Mouse (Mus musculus) embryonic facial prominence, embryonic 11.5 days (tissue): ENCODE results near the gene Sim1. TPM values are rescaled to one million over a fixed set of nuclear protein-coding genes. Genes with fewer than 3 reads are reported as not detected.

Experiments
- ATAC-seq: fragments of 200-750 bp; cut with Nextera tagmentation; replicated peaks from 2 replicates; pipeline ENCODE4 v1.8.0; 2017; ENCODE audit warnings: low read depth; ENCODE audit not compliant: insufficient number of reproducible peaks, low FRiP score, low TSS enrichment
- DNase-seq: peaks from one replicate; pipeline ENCODE4 v3.0.0-alpha.2; 2015; ENCODE audit warnings: low spot score
- H3K27ac ChIP-seq: fragments of 300-500 bp; sonication (generic); replicated peaks from 2 replicates; pipeline ENCODE4 v1.5.1; 2014; ENCODE audit warnings: mild to moderate bottlenecking, low read depth, low read length, control low read depth
- H3K27me3 ChIP-seq: fragments of 300-500 bp; sonication (generic); 2 replicates; pipeline ENCODE4 v1.6.1; 2014; ENCODE audit warnings: mild to moderate bottlenecking, low read length, moderate library complexity, mixed read lengths; ENCODE audit not compliant: control insufficient read depth, insufficient read depth
- H3K36me3 ChIP-seq: fragments of 300-500 bp; sonication (generic); replicated peaks from 2 replicates; pipeline ENCODE4 v1.6.1; 2014; ENCODE audit warnings: low read depth, mild to moderate bottlenecking, low read length, moderate library complexity, mixed read lengths; ENCODE audit not compliant: control insufficient read depth, insufficient read depth
- H3K4me1 ChIP-seq: fragments of 300-500 bp; sonication (generic); 2 replicates; pipeline ENCODE4 v1.6.1; 2014; ENCODE audit warnings: low read length, mixed read lengths; ENCODE audit not compliant: control insufficient read depth, insufficient read depth
- H3K4me2 ChIP-seq: fragments of 300-500 bp; sonication (generic); 2 replicates; pipeline ENCODE4 v1.6.1; 2014; ENCODE audit warnings: low read depth, mild to moderate bottlenecking, control low read depth, low read length, moderate library complexity
- H3K4me3 ChIP-seq: fragments of 300-500 bp; sonication (generic); 2 replicates; pipeline ENCODE4 v1.5.1; 2014; ENCODE audit warnings: low read depth, low read length, control low read depth
- H3K9ac ChIP-seq: fragments of 300-500 bp; sonication (generic); replicated peaks from 2 replicates; pipeline ENCODE4 v1.6.1; 2014; ENCODE audit warnings: mild to moderate bottlenecking, control low read depth, low read length
- H3K9me3 ChIP-seq: fragments of 300-500 bp; sonication (generic); replicated peaks from 2 replicates; pipeline ENCODE4 v1.6.1; 2016; ENCODE audit warnings: mild to moderate bottlenecking, low read length, inconsistent platforms, mixed read lengths; ENCODE audit not compliant: control insufficient read depth
- WGBS: fragments of 180-500 bp; shearing (Covaris S2); extraction: QIAGEN DNeasy Blood & Tissue Kit; methylation state at CpG from one replicate; pipeline ENCODE4 v1.1.7; 2014; 5-methylcytosine and 5-hydroxymethylcytosine counted together
- polyA plus RNA-seq: library from polyadenylated mRNA; unstranded; fragments of >200 nt; fragmentation: Nextera tagmentation; extraction: Ambion mirVana; gene quantifications from 2 replicates; pipeline ENCODE4 v1.2.1, GENCODE M21; 2014

Gene Sim1
- polyA plus RNA-seq, 1 experiment from 2014 or later = 0.67 TPM

GRCm38 (mm10) chr10:50903846-50904763 is 9.6 kb downstream of the Sim1 start:
- no peaks in the 10 kb centered on the region for H3K9me3 ChIP-seq
- no peaks in the 10 kb centered on the region for H3K36me3 ChIP-seq
- H3K4me1 ChIP-seq = no peaks in the 10 kb centered on the region
- no peak overlapping the region for H3K9ac ChIP-seq
- H3K27me3 ChIP-seq = peaks cover 57% of the 10 kb centered on the region
- H3K4me2 ChIP-seq = no peak overlapping the region
- no peak overlapping the region for H3K27ac ChIP-seq
- ATAC-seq = no peak
- H3K4me3 ChIP-seq = no peak overlapping the region
- WGBS = 2% methylated on average over 26 of the region's 26 CpGs
- DNase-seq = peak; percentile 15

- Histone ChIP-seq H3K9me3 (no peaks in the 10 kb centered on the region), H3K27me3 (peaks cover 66% of the 10 kb centered on the region), H3K4me3 (no peak overlapping the region), H3K9ac (no peak overlapping the region), H3K36me3 (no peaks in the 10 kb centered on the region), H3K4me1 (no peaks in the 10 kb centered on the region), H3K4me2 (no peak overlapping the region), H3K27ac (no peak overlapping the region)
- no peak for ATAC-seq
- peak; percentile 49 for DNase-seq
- WGBS = 5% methylated on average over 29 of the region's 29 CpGs
These were observed 10.5 kb downstream of the Sim1 start for GRCm38 (mm10) chr10:50904764-50905701.

- H3K27me3 ChIP-seq = peaks cover 59% of the 10 kb centered on the region
- DNase-seq (peak; percentile 49), ATAC-seq (no peak)
- H3K27ac ChIP-seq = no peak overlapping the region
- WGBS = 2% methylated on average over 16 of the region's 16 CpGs
- peak overlapping the region; percentile 36 for H3K4me2 ChIP-seq
- H3K4me1 ChIP-seq = no peaks in the 10 kb centered on the region
- H3K4me3 ChIP-seq = no peak overlapping the region
- no peaks in the 10 kb centered on the region for H3K36me3 ChIP-seq
- no peaks in the 10 kb centered on the region for H3K9me3 ChIP-seq
- H3K9ac ChIP-seq = 0 out of 2 replicates have a peak overlapping the region, but pooled peaks have one; percentile 9
These were observed 15.8 kb downstream of the Sim1 start for GRCm38 (mm10) chr10:50910400-50910799.

GRCm38 (mm10) chr10:50910861-50911410 is 16.4 kb downstream of the Sim1 start:
- Histone ChIP-seq H3K4me1 (no peaks in the 10 kb centered on the region), H3K36me3 (no peaks in the 10 kb centered on the region), H3K9ac (no peak overlapping the region), H3K27me3 (peaks cover 53% of the 10 kb centered on the region), H3K9me3 (no peaks in the 10 kb centered on the region), H3K27ac (no peak overlapping the region), H3K4me3 (peak overlapping the region; percentile 12; the same call in 1 of the 2 replicates), H3K4me2 (peak overlapping the region; percentile 36)
- ATAC-seq (peak; percentile 84), DNase-seq (peak; percentile 70)
- 3% methylated on average over 12 of the region's 12 CpGs for WGBS

- H3K27me3 ChIP-seq = peaks cover 8% of the 10 kb centered on the region
- DNase-seq (no peak), ATAC-seq (no peak)
- H3K4me1 ChIP-seq = no peaks in the 10 kb centered on the region
- no peaks in the 10 kb centered on the region for H3K36me3 ChIP-seq
- H3K9me3 ChIP-seq = no peaks in the 10 kb centered on the region
- H3K27ac ChIP-seq = no peak overlapping the region
- H3K4me2 ChIP-seq = no peak overlapping the region
- 49% methylated on average over 2 of the region's 2 CpGs for WGBS
- H3K9ac ChIP-seq = no peak overlapping the region
- no peak overlapping the region for H3K4me3 ChIP-seq
These were observed 21.1 kb downstream of the Sim1 start for GRCm38 (mm10) chr10:50915607-50916006.

- DNase-seq (no peak), ATAC-seq (no peak)
- H3K27ac ChIP-seq = no peak overlapping the region
- H3K36me3 ChIP-seq = no peaks in the 10 kb centered on the region
- no peaks in the 10 kb centered on the region for H3K27me3 ChIP-seq
- 53% methylated on average over 5 of the region's 5 CpGs for whole genome bisulfite sequencing
- no peaks in the 10 kb centered on the region for H3K4me1 ChIP-seq
- no peak overlapping the region for H3K9ac ChIP-seq
- H3K4me2 ChIP-seq = no peak overlapping the region
- no peak overlapping the region for H3K4me3 ChIP-seq
- H3K9me3 ChIP-seq = no peaks in the 10 kb centered on the region
These were observed 34.7 kb downstream of the Sim1 start for GRCm38 (mm10) chr10:50929281-50929680.

GRCm38 (mm10) chr10:50935673-50936072 is 41.1 kb downstream of the Sim1 start:
- no peaks in the 10 kb centered on the region for H3K9me3 ChIP-seq
- no peak overlapping the region for H3K4me3 ChIP-seq
- no peak overlapping the region for H3K27ac ChIP-seq
- DNase-seq (no peak), ATAC-seq (no peak)
- no peak overlapping the region for H3K9ac ChIP-seq
- no peaks in the 10 kb centered on the region for H3K36me3 ChIP-seq
- H3K27me3 ChIP-seq = no peaks in the 10 kb centered on the region
- no peaks in the 10 kb centered on the region for H3K4me1 ChIP-seq
- H3K4me2 ChIP-seq = no peak overlapping the region
